Mouse (Mus musculus): ENCODE measurements around the gene Cbr2. TPM values are rescaled to one million over a fixed set of nuclear protein-coding genes. Genes with fewer than 3 reads are reported as not detected.
"Not testable (repeated sequence)": the region's sequence is repeated elsewhere in the genome, so short reads cannot be mapped to it uniquely, and the experiment has no call there.

The Cbr2 gene
- 51.7 TPM for polyA plus RNA-seq (2012; fragmentation: generic; extraction: Trizol)
- long read RNA-seq, experiment 1, transcript Cbr2-201 (8 exons, 1,110 nt): major isoform, 148 of 180 reads
- long read RNA-seq, experiment 1, transcript Cbr2-203 (2 exons, 513 nt): minor isoform, 8 of 180 reads
- long read RNA-seq, experiment 1, partial matches to known transcripts: 16 of 180 reads
- long read RNA-seq, experiment 1, other reads (novel, unspliced or antisense): 8 of 180 reads
- long read RNA-seq, experiment 2, transcript Cbr2-201 (8 exons, 1,110 nt): major isoform, 9 of 11 reads
- long read RNA-seq, experiment 2, partial matches to known transcripts: 0 of 11 reads
- long read RNA-seq, experiment 2, other reads (novel, unspliced or antisense): 1 of 11 reads

GRCm38 (mm10) chr11:120731858-120732680, at the start of gene Cbr2:
Gene Cbr2 (minus strand): TSS chr11:120732114.
- Histone ChIP-seq H3K27me3 (ENCODE audit: control insufficient read depth, insufficient read depth, insufficient read length) (no peaks in the 10 kb centered on the region), H3K79me2 (ENCODE audit: control insufficient read depth, insufficient read depth) (no peaks in the 10 kb centered on the region), H3K36me3 (ENCODE audit: control insufficient read depth, insufficient read depth) (no peaks in the 10 kb centered on the region), H3ac (ENCODE audit: control insufficient read depth, insufficient read length, low read depth) (no peak within 1 kb of the TSS), H3K79me3 (ENCODE audit: low read depth) (no peaks in the 10 kb centered on the region), H3K4me3 (ENCODE audit: insufficient read depth, poor library complexity, severe bottlenecking) (no peak within 1 kb of the TSS)
- TF ChIP-seq CEBPB (IDR thresholded peaks at IDR 0.05; ENCODE audit: low read depth): no peak
- TF ChIP-seq FOSL1 (IDR thresholded peaks at IDR 0.05; ENCODE audit: insufficient read depth, low read length, poor library complexity, severe bottlenecking): no peak
- no peak for TF ChIP-seq MAX (IDR thresholded peaks at IDR 0.05)
- no peak for TF ChIP-seq CTCF (IDR thresholded peaks at IDR 0.05; ENCODE audit: control insufficient read depth, insufficient read depth, insufficient read length)
- no peak for TF ChIP-seq MYOD1 (IDR thresholded peaks at IDR 0.05; ENCODE audit: control insufficient read depth, insufficient read length, low read depth)
- no peak for TF ChIP-seq MYOG (IDR thresholded peaks at IDR 0.05; ENCODE audit: control insufficient read depth, extremely low read depth, insufficient read length)
- TF ChIP-seq USF1 (IDR thresholded peaks at IDR 0.05; ENCODE audit: low read depth): no peak

- H3K79me3 ChIP-seq (ENCODE audit: low read depth); H3K27me3 ChIP-seq (ENCODE audit: control insufficient read depth, insufficient read depth, insufficient read length); H3K4me3 ChIP-seq (ENCODE audit: insufficient read depth, poor library complexity, severe bottlenecking); H3ac ChIP-seq (ENCODE audit: control insufficient read depth, insufficient read length, low read depth): not testable (repeated sequence)
- H3K36me3 ChIP-seq (ENCODE audit: control insufficient read depth, insufficient read depth): peaks cover 13% of the 10 kb centered on the region
- peaks cover 27% of the 10 kb centered on the region for H3K79me2 ChIP-seq (ENCODE audit: control insufficient read depth, insufficient read depth)
Observed at GRCm38 (mm10) chr11:120781361-120781760, 49.4 kb upstream of the Cbr2 start.

- Histone ChIP-seq H3K36me3 (ENCODE audit: control insufficient read depth, insufficient read depth) (no peaks in the 10 kb centered on the region), H3ac (ENCODE audit: control insufficient read depth, insufficient read length, low read depth) (no peak overlapping the region), H3K79me2 (ENCODE audit: control insufficient read depth, insufficient read depth) (peaks cover 12% of the 10 kb centered on the region), H3K4me3 (ENCODE audit: insufficient read depth, poor library complexity, severe bottlenecking) (no peak overlapping the region), H3K79me3 (ENCODE audit: low read depth) (peaks cover 2% of the 10 kb centered on the region), H3K27me3 (ENCODE audit: control insufficient read depth, insufficient read depth, insufficient read length) (no peaks in the 10 kb centered on the region)
- TF ChIP-seq MYOG (IDR thresholded peaks at IDR 0.05; ENCODE audit: control insufficient read depth, extremely low read depth, insufficient read length): no peak
- no peak for TF ChIP-seq CTCF (IDR thresholded peaks at IDR 0.05; ENCODE audit: control insufficient read depth, insufficient read depth, insufficient read length)
- no peak for TF ChIP-seq MAX (IDR thresholded peaks at IDR 0.05)
- TF ChIP-seq CEBPB (IDR thresholded peaks at IDR 0.05; ENCODE audit: low read depth): no peak
- TF ChIP-seq MYOD1 (IDR thresholded peaks at IDR 0.05; ENCODE audit: control insufficient read depth, insufficient read length, low read depth): no peak
- no peak for TF ChIP-seq USF1 (IDR thresholded peaks at IDR 0.05; ENCODE audit: low read depth)
- TF ChIP-seq FOSL1 (IDR thresholded peaks at IDR 0.05; ENCODE audit: insufficient read depth, low read length, poor library complexity, severe bottlenecking): no peak
Observed at GRCm38 (mm10) chr11:120779876-120780275, 48.0 kb upstream of the Cbr2 start.

DNA sequence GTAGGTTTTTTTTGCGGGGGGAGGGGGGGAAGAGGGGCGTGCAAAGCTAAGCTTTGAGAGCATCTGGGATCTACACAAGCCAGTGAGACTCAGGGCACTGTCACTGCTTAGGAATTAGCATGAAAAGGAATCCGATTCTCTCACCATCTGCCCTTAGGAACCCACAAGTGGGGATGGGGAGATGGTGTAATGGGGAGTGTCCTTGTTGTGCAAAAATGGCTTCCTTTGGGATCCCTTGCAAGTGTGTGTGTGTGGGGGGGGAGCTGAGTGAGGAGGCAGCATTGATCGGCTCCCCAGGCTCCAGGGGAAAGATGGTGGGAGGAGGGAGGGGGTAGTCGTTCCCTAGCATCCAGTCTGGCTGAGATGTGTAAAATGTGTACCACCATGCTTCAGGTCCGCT, 45.2 kb upstream of the Cbr2 start:
- no peak for TF ChIP-seq USF1 (IDR thresholded peaks at IDR 0.05; ENCODE audit: low read depth)
- TF ChIP-seq MYOD1 (IDR thresholded peaks at IDR 0.05; ENCODE audit: control insufficient read depth, insufficient read length, low read depth): no peak
- no peak for TF ChIP-seq MAX (IDR thresholded peaks at IDR 0.05)
- TF ChIP-seq MYOG (IDR thresholded peaks at IDR 0.05; ENCODE audit: control insufficient read depth, extremely low read depth, insufficient read length): no peak
- TF ChIP-seq FOSL1 (IDR thresholded peaks at IDR 0.05; ENCODE audit: insufficient read depth, low read length, poor library complexity, severe bottlenecking): no peak
- TF ChIP-seq CEBPB (IDR thresholded peaks at IDR 0.05; ENCODE audit: low read depth): no peak
- no peak for TF ChIP-seq CTCF (IDR thresholded peaks at IDR 0.05; ENCODE audit: control insufficient read depth, insufficient read depth, insufficient read length)
- Histone ChIP-seq H3K27me3 (ENCODE audit: control insufficient read depth, insufficient read depth, insufficient read length) (no peaks in the 10 kb centered on the region), H3K79me3 (ENCODE audit: low read depth) (no peaks in the 10 kb centered on the region), H3K36me3 (ENCODE audit: control insufficient read depth, insufficient read depth) (no peaks in the 10 kb centered on the region), H3K79me2 (ENCODE audit: control insufficient read depth, insufficient read depth) (no peaks in the 10 kb centered on the region), H3ac (ENCODE audit: control insufficient read depth, insufficient read length, low read depth) (no peak overlapping the region), H3K4me3 (ENCODE audit: insufficient read depth, poor library complexity, severe bottlenecking) (no peak overlapping the region)

GRCm38 (mm10) chr11:120775774-120776469, 44.0 kb upstream of the Cbr2 start:
- no peaks in the 10 kb centered on the region for H3K27me3 ChIP-seq (ENCODE audit: control insufficient read depth, insufficient read depth, insufficient read length)
- H3ac ChIP-seq (ENCODE audit: control insufficient read depth, insufficient read length, low read depth): no peak overlapping the region
- H3K4me3 ChIP-seq (ENCODE audit: insufficient read depth, poor library complexity, severe bottlenecking): no peak overlapping the region
- no peaks in the 10 kb centered on the region for H3K79me3 ChIP-seq (ENCODE audit: low read depth)
- TF ChIP-seq MAX (IDR thresholded peaks at IDR 0.05): peak; percentile 100
- TF ChIP-seq MYOD1 (IDR thresholded peaks at IDR 0.05; ENCODE audit: control insufficient read depth, insufficient read length, low read depth): no peak
- peak; percentile 100 for TF ChIP-seq CTCF (IDR thresholded peaks at IDR 0.05; ENCODE audit: control insufficient read depth, insufficient read depth, insufficient read length)
- TF ChIP-seq CEBPB (IDR thresholded peaks at IDR 0.05; ENCODE audit: low read depth): no peak
- H3K36me3 ChIP-seq (ENCODE audit: control insufficient read depth, insufficient read depth): no peaks in the 10 kb centered on the region
- H3K79me2 ChIP-seq (ENCODE audit: control insufficient read depth, insufficient read depth): no peaks in the 10 kb centered on the region

All from C2C12 (cell line).